In the genomic region with DNA sequence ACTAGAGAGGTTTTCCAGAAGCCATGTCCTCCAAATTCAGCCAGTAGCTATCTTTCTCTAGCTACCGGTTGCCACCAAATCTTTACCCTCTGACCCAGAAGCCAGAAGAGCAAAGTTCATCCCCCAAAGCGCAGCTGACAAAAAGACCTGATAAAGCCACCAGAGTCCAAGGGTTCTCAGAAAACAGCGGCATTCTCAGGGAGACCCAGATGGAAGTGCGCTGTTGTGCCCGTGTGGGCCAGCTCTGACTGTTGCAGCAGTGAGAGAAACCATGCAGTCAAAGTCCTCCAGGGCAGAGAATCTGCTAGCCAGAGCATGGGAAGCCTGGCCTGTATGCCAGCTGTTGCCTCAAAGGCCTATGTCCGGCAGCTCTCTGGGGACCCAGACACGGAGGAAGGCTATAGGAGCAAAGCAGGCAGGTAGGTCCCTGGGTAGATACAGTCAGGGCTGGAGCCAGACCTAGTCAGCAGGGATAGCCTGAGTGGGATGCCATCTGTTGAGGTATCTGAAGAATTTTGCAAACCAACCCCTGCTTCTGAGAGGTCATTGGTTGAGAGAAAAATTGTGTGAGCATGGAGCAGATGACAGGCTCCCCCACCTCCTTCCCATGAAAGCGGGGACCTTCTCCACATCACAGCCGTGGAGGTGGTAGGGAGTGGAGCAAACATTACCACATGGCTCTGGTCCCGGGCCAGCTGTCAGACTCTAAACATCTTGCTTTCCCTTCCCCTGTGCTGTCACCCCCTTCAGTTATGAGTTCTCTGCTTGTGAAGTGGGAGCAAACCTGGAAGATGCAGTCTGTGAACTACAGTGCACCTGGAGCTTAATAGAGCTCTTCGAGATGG, we compare ENCODE assay signal across 9 mouse cellular contexts. TPM values are rescaled to one million over a fixed set of nuclear protein-coding genes. Genes with fewer than 3 reads are reported as not detected.
DNase-seq lines count a peak whose midpoint lies in the region; ATAC-seq lines count a peak whose summit lies in the region.
"Had no signal": no experiment of that assay in that cellular context is flagged by ENCODE, and none has a peak within 500 bp of the region (broad histone marks: within the 10 kb centered on the region; RNA-seq: fewer than 3 reads in every experiment).

No protein-coding gene starts in this region.

- peak overlapping the region; percentile 28; the same call in 1 of the 2 replicates for H3K9ac ChIP-seq in stomach, embryonic 14.5 days (replicated peaks; ENCODE audit: low read depth, low read length)
- H3K9ac ChIP-seq: forebrain, embryonic 13.5 days had no signal

- peak overlapping the region; percentile 55 for H3K27ac ChIP-seq in stomach, embryonic 14.5 days (ENCODE audit: low read length)
- H3K27ac ChIP-seq: forebrain, embryonic 13.5 days had no signal

- H3K9me3 ChIP-seq in stomach, embryonic 14.5 days (ENCODE audit: control insufficient read depth, low read depth, low read length): no peaks in the 10 kb centered on the region
- H3K9me3 ChIP-seq: forebrain, embryonic 13.5 days had no signal

- ATAC-seq in stomach, embryonic 14.5 days (ENCODE audit: insufficient number of reproducible peaks, insufficient read depth, low FRiP score, low read depth): no peak
- ATAC-seq: forebrain, embryonic 13.5 days had no signal

- peaks cover 14% of the 10 kb centered on the region for H3K36me3 ChIP-seq in stomach, embryonic 14.5 days (ENCODE audit: control insufficient read depth, insufficient read depth, low read length)

- peak; percentile 47 to 57 for DNase-seq in frontal cortex, postnatal 36 days (ENCODE audit: low spot score in 2 of 2)
- DNase-seq in frontal cortex, postnatal 14 days (ENCODE audit: low spot score in 2 of 2): no peak
- peak; percentile 19 for DNase-seq in retina, postnatal 1 day
- no peak for DNase-seq in retina, embryonic 14.5 days (ENCODE audit: low spot score)
- DNase-seq in layer of hippocampus, adult 18-20 months (ENCODE audit: low spot score in 2 of 2): peak; percentile 54 to 63
- DNase-seq in gastrocnemius, adult 18-20 months (ENCODE audit: low spot score): no peak
- DNase-seq in urinary bladder, postnatal 14 days (ENCODE audit: low spot score): no peak

- H3K27me3 ChIP-seq in stomach, embryonic 14.5 days (ENCODE audit: control insufficient read depth, insufficient read depth, low read length): no peaks in the 10 kb centered on the region

- H3K4me1 ChIP-seq in stomach, embryonic 14.5 days (ENCODE audit: control insufficient read depth, insufficient read depth, low read length): peaks cover 16% of the 10 kb centered on the region

- peak overlapping the region; percentile 39 for H3K4me2 ChIP-seq in stomach, embryonic 14.5 days (replicated peaks; ENCODE audit: low read depth, low read length)
- H3K4me2 ChIP-seq: forebrain, embryonic 13.5 days had no signal

- H3K4me3 ChIP-seq in stomach, embryonic 14.5 days (ENCODE audit: low read depth, low read length): 0 out of 2 replicates have a peak overlapping the region, but pooled peaks have one; percentile 3
- H3K4me3 ChIP-seq: forebrain, embryonic 13.5 days had no signal

- WGBS in stomach, embryonic 14.5 days: 53% methylated on average over 11 of the region's 11 CpGs

RNA-seq across cellular contexts. Expression of a gene that starts 3.1 kb away (rescaled TPM):
- 1 to 10 TPM; 3.4 to 8.3 TPM for total RNA-seq in layer of hippocampus, adult 18-20 months (2021)
- polyA plus RNA-seq in stomach, embryonic 14.5 days (2014; fragmentation: Nextera tagmentation; extraction: Ambion mirVana): 573 and 578 TPM in 2 replicates
- total RNA-seq in gastrocnemius, adult 18-20 months (2021): 10 to 100 TPM; 40.9 to 62.1 TPM

RNA-seq across cellular contexts. Expression of a gene that starts 22.3 kb away (rescaled TPM):
- 10 to 100 TPM; 69.1 to 76.4 TPM for total RNA-seq in layer of hippocampus, adult 18-20 months (2021)
- polyA plus RNA-seq in stomach, embryonic 14.5 days (2014; fragmentation: Nextera tagmentation; extraction: Ambion mirVana): 41.5 and 42.1 TPM in 2 replicates
- 10 to 100 TPM; 57.8 to 66.2 TPM for total RNA-seq in gastrocnemius, adult 18-20 months (2021)

RNA-seq across cellular contexts. Expression of a gene that starts 26.1 kb away (rescaled TPM):
- total RNA-seq in layer of hippocampus, adult 18-20 months (2021): 10 to 100 TPM; 71.8 to 73.2 TPM
- 65.4 and 77.0 TPM in 2 replicates for polyA plus RNA-seq in stomach, embryonic 14.5 days (2014; fragmentation: Nextera tagmentation; extraction: Ambion mirVana)
- total RNA-seq in gastrocnemius, adult 18-20 months (2021): 10 to 100 TPM; 28.2 to 29.5 TPM

RNA-seq across cellular contexts. Expression of a gene that starts 26.5 kb away (rescaled TPM):
- 10 to 100 TPM; 21.4 to 23.1 TPM for total RNA-seq in layer of hippocampus, adult 18-20 months (2021)
- 13.5 and 17.5 TPM in 2 replicates for polyA plus RNA-seq in stomach, embryonic 14.5 days (2014; fragmentation: Nextera tagmentation; extraction: Ambion mirVana)
- 1 to 10 TPM; 8.0 to 9.0 TPM for total RNA-seq in gastrocnemius, adult 18-20 months (2021)

Comparison
In these comparisons a context has a peak if more than half of its experiments do, and no peak if none do; other contexts are left out.
1. DNase-seq: peak in frontal cortex, postnatal 36 days (2 of 2), retina, postnatal 1 day (single experiment) and layer of hippocampus, adult 18-20 months (2 of 2); none in frontal cortex, postnatal 14 days (0 of 2), retina, embryonic 14.5 days (single experiment), gastrocnemius, adult 18-20 months (single experiment) and urinary bladder, postnatal 14 days (single experiment).
2. RNA of a gene that starts 3.1 kb away (total RNA-seq): 40.9 to 62.1 TPM in gastrocnemius, adult 18-20 months; 3.4 to 8.3 TPM in layer of hippocampus, adult 18-20 months; every median in the first group is over 4 times any median in the second.